Mouse (Mus musculus) heart, embryonic 15.5 days (tissue): ENCODE results near the gene Gpx2. TPM values are rescaled to one million over a fixed set of nuclear protein-coding genes. Genes with fewer than 3 reads are reported as not detected.

Experiments
- ATAC-seq: fragments of 200-750 bp; cut with Nextera tagmentation; replicated peaks from 2 replicates; pipeline ENCODE4 v1.8.0; 2017; ENCODE audit warnings: low read depth, moderate TSS enrichment; ENCODE audit not compliant: insufficient number of reproducible peaks, insufficient read depth, low FRiP score
- H3K27ac ChIP-seq: fragments of 300-500 bp; sonication (generic); 2 replicates; pipeline ENCODE4 v1.5.1; 2015; ENCODE audit warnings: mild to moderate bottlenecking, inconsistent platforms
- H3K27me3 ChIP-seq: fragments of 300-500 bp; sonication (generic); 2 replicates; pipeline ENCODE4 v1.6.1; 2015; ENCODE audit warnings: inconsistent platforms
- H3K36me3 ChIP-seq: fragments of 300-500 bp; sonication (generic); 2 replicates; pipeline ENCODE4 v1.6.1; 2015; ENCODE audit warnings: mild to moderate bottlenecking, inconsistent platforms
- H3K4me1 ChIP-seq: fragments of 300-500 bp; sonication (generic); replicated peaks from 2 replicates; pipeline ENCODE4 v1.6.1; 2015; ENCODE audit warnings: inconsistent platforms
- H3K4me2 ChIP-seq: fragments of 300-500 bp; sonication (generic); 2 replicates; pipeline ENCODE4 v1.6.1; 2015; ENCODE audit warnings: inconsistent platforms, mild to moderate bottlenecking, moderate library complexity
- H3K4me3 ChIP-seq: fragments of 300-500 bp; sonication (generic); 2 replicates; pipeline ENCODE4 v1.5.1; 2015; ENCODE audit warnings: mild to moderate bottlenecking, inconsistent platforms
- H3K9ac ChIP-seq: fragments of 300-500 bp; sonication (generic); 2 replicates; pipeline ENCODE4 v1.6.1; 2015; ENCODE audit warnings: mild to moderate bottlenecking, inconsistent platforms
- H3K9me3 ChIP-seq: fragments of 300-500 bp; sonication (generic); replicated peaks from 2 replicates; pipeline ENCODE4 v1.6.1; 2016; ENCODE audit warnings: inconsistent platforms
- WGBS: fragments of 180-500 bp; shearing (Covaris S2); methylation state at CpG from one replicate; pipeline ENCODE4 v1.1.7; 2015; ENCODE audit warnings: mixed read lengths; 5-methylcytosine and 5-hydroxymethylcytosine counted together
- polyA plus RNA-seq: library from polyadenylated mRNA; unstranded; fragments of >200 nt; fragmentation: Nextera tagmentation; extraction: Ambion mirVana; gene quantifications from 2 replicates; pipeline ENCODE4 v1.2.1, GENCODE M21; 2015

Gpx2 gene
- polyA plus RNA-seq, 1 experiment from 2014 or later = 0.69 TPM

- Histone ChIP-seq H3K4me3 (no peak overlapping the region), H3K27ac (no peak overlapping the region)
- no peak for ATAC-seq
These were observed 17.5 kb downstream of the Gpx2 start for GRCm38 (mm10) chr12:76777845-76778244.

DNA sequence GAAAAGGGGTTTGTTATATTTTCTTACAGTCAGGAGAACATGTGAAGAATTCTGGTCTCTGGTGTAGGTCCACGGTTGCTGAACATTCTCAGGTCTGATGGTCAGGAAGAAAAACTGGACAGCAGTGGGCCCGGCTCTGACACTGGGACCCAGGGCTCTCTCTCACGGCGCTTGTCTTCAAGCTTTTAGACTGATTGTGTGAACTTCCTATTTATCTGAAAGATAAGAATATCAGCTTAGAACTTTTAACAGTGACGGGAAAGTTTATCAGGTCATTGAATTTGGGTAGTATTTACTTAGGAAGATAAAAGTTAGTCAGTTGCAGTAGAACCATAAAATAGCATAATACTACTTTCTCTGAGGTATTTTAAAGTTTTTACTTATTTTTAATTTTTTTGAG lies 18.5 kb downstream of the Gpx2 start:
- H3K27ac ChIP-seq = no peak overlapping the region
- no peaks in the 10 kb centered on the region for H3K27me3 ChIP-seq
- H3K4me2 ChIP-seq = no peak overlapping the region
- 47% methylated on average over 5 of the region's 5 CpGs for WGBS
- peaks cover 7% of the 10 kb centered on the region for H3K4me1 ChIP-seq
- H3K9me3 ChIP-seq = no peaks in the 10 kb centered on the region
- peaks cover 10% of the 10 kb centered on the region for H3K36me3 ChIP-seq
- ATAC-seq = no peak
- no peak overlapping the region for H3K4me3 ChIP-seq
- no peak overlapping the region for H3K9ac ChIP-seq

More at GRCm38 (mm10) chr12:76777845-76778244, 17.5 kb downstream of the Gpx2 start:
- H3K4me1 ChIP-seq = peaks cover 11% of the 10 kb centered on the region
- H3K9me3 ChIP-seq = no peaks in the 10 kb centered on the region
- no peak overlapping the region for H3K9ac ChIP-seq
- H3K36me3 ChIP-seq = peaks cover 10% of the 10 kb centered on the region
- H3K27me3 ChIP-seq = no peaks in the 10 kb centered on the region
- no peak overlapping the region for H3K4me2 ChIP-seq

- Histone ChIP-seq H3K9me3 (no peaks in the 10 kb centered on the region), H3K4me1 (peaks cover 5% of the 10 kb centered on the region), H3K4me3 (no peak overlapping the region), H3K9ac (no peak overlapping the region), H3K27ac (peak overlapping the region; percentile 3; the same call in 1 of the 2 replicates), H3K36me3 (peaks cover 9% of the 10 kb centered on the region), H3K27me3 (no peaks in the 10 kb centered on the region), H3K4me2 (no peak overlapping the region)
- 38% methylated on average over 4 of the region's 4 CpGs for WGBS
- ATAC-seq = no peak
These were observed 20.2 kb downstream of the Gpx2 start for GRCm38 (mm10) chr12:76775132-76775531.

- H3K4me2 ChIP-seq = no peak overlapping the region
- 57% methylated on average over 3 of the region's 3 CpGs for WGBS
- no peak overlapping the region for H3K9ac ChIP-seq
- no peaks in the 10 kb centered on the region for H3K27me3 ChIP-seq
- H3K9me3 ChIP-seq = no peaks in the 10 kb centered on the region
- peaks cover 5% of the 10 kb centered on the region for H3K4me1 ChIP-seq
- H3K27ac ChIP-seq = peak overlapping the region; percentile 3; the same call in 1 of the 2 replicates
- ATAC-seq = no peak
- peaks cover 5% of the 10 kb centered on the region for H3K36me3 ChIP-seq
- no peak overlapping the region for H3K4me3 ChIP-seq
These were observed 20.7 kb downstream of the Gpx2 start for GRCm38 (mm10) chr12:76774652-76775051.

DNA sequence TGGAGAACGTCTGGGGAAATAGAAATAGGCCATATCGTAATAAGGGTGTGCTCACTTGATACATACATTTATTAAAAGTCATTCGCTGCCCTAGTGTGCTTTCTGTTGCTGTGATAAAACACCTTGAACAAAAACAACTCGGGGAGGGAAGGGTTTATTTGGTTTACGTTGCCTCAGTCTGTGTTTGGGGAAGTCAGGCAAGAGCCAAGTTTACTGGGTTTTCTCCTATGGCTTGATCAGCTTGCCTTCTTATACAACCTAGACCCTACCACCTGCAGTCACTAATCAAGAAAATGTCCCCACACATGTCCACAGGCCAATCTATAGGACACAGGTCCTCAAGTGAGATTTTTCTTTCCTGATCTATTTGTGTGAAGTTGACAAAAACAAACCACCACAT lies 23.8 kb downstream of the Gpx2 start:
- H3K9ac ChIP-seq = no peak overlapping the region
- no peaks in the 10 kb centered on the region; the same call in 1 of the 2 replicates for H3K36me3 ChIP-seq
- no peak overlapping the region for H3K27ac ChIP-seq
- ATAC-seq = no peak
- H3K27me3 ChIP-seq = no peaks in the 10 kb centered on the region
- 88% methylated on average over 5 of the region's 5 CpGs for WGBS
- H3K9me3 ChIP-seq = no peaks in the 10 kb centered on the region
- H3K4me3 ChIP-seq = no peak overlapping the region
- H3K4me2 ChIP-seq = no peak overlapping the region
- H3K4me1 ChIP-seq = peaks cover 5% of the 10 kb centered on the region

GRCm38 (mm10) chr12:76770841-76771500 lies 24.4 kb downstream of the Gpx2 start:
- H3K4me1 ChIP-seq = peaks cover 10% of the 10 kb centered on the region
- H3K9me3 ChIP-seq = no peaks in the 10 kb centered on the region
- 82% methylated on average over 5 of the region's 5 CpGs for WGBS
- H3K27ac ChIP-seq = no peak overlapping the region
- H3K4me3 ChIP-seq = no peak overlapping the region
- no peaks in the 10 kb centered on the region; the same call in 1 of the 2 replicates for H3K36me3 ChIP-seq
- no peak overlapping the region for H3K9ac ChIP-seq
- no peaks in the 10 kb centered on the region for H3K27me3 ChIP-seq
- ATAC-seq = no peak
- no peak overlapping the region for H3K4me2 ChIP-seq

DNA sequence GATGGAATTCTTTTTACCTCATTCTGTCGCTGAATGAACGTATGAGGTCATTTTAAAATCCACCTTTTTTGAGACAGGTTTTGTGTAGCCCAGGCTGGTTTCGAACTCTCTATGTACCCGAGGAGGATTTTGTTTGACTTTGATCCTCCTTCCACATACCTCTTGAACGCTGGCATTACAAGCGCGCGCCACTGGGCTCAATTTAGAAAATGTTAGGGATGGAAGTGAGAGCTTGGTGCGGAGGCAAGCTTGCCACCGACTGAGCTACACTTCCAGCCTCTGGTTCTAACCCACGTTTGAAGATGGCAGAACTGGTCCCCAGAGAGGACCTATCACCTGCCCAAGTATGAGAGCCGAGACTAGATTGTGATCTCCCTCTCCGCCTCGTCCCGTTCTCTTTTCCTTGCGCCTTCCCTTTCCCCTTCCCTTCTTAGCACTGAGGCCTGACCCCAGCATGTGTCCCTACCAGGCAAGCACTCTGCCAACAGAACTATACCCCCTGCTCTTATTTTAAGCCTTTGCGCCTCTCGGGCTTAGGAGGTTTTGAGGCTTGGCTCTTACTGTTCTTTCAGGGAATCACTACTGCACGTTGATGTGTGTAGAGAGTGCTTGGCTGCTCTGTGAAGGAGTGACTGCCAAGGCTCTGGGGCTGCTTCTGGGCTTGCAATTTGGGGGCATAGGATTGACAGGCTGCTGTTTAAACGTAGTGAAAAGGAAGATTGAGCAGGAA lies 29.3 kb downstream of the Gpx2 start:
- ATAC-seq = peak; percentile 50
- H3K9me3 ChIP-seq = no peaks in the 10 kb centered on the region
- peak overlapping the region; percentile 70 for H3K4me3 ChIP-seq
- H3K4me2 ChIP-seq = peak overlapping the region; percentile 63
- H3K27ac ChIP-seq = peak overlapping the region; percentile 88
- no peaks in the 10 kb centered on the region for H3K27me3 ChIP-seq
- WGBS = 24% methylated on average over 20 of the region's 20 CpGs
- peak overlapping the region; percentile 75 for H3K9ac ChIP-seq
- peaks cover 8% of the 10 kb centered on the region for H3K4me1 ChIP-seq
- no peaks in the 10 kb centered on the region for H3K36me3 ChIP-seq

- peaks cover 8% of the 10 kb centered on the region for H3K4me1 ChIP-seq
- peak; percentile 89 for ATAC-seq
- under 1% methylated on average over 31 of the region's 31 CpGs for WGBS
These were observed 30.0 kb downstream of the Gpx2 start, which contains the start of the genes Churc1 and Fntb for GRCm38 (mm10) chr12:76765354-76765851. Gene Churc1 (plus strand): TSS chr12:76765538. Gene Fntb (plus strand): TSS chr12:76765589.

DNA sequence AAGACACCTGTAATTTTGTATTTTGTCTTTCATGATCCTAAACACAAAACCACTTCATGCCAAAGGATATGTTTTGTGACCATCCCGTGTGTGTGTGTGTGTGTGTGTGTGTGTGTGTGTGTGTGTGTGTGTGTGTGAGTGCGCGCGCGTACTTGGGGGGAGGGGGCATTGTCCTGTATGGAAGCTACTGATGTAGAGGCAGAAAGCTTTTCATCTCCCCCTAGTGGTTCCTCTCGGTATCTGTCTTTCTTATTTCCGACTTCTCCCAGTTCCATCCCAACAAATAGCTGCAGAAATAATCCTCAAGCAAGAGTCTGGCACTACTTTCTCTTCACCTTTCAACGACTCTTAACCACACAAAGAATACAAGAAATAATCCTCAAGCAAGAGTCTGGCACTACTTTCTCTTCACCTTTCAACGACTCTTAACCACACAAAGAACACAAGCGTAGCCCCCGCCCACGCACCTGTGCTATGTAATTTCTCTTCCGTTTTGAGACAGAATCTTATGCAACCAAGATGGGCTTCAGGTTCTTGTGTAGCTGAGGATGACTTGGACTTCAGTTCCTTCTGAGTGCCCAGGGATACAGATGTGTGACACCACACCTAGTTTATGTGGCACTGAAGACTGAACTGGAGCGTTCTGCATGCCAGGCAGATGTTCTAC lies 42.6 kb downstream of the Gpx2 start:
- H3K9ac ChIP-seq = no peak overlapping the region
- no peaks in the 10 kb centered on the region for H3K4me1 ChIP-seq
- ATAC-seq = no peak
- WGBS = 53% methylated on average over 14 of the region's 14 CpGs
- no peaks in the 10 kb centered on the region for H3K36me3 ChIP-seq
- H3K4me3 ChIP-seq = no peak overlapping the region
- no peak overlapping the region for H3K4me2 ChIP-seq
- H3K9me3 ChIP-seq = no peaks in the 10 kb centered on the region
- H3K27ac ChIP-seq = no peak overlapping the region
- H3K27me3 ChIP-seq = no peaks in the 10 kb centered on the region

More at GRCm38 (mm10) chr12:76765354-76765851, 30.0 kb downstream of the Gpx2 start, which contains the start of the genes Churc1 and Fntb:
- Histone ChIP-seq H3K27me3 (no peaks in the 10 kb centered on the region), H3K9me3 (no peaks in the 10 kb centered on the region), H3K27ac (peak within 1 kb of the TSS; percentile 88), H3K4me2 (peak within 1 kb of the TSS; percentile 63), H3K4me3 (peak within 1 kb of the TSS; percentile 70), H3K9ac (peak within 1 kb of the TSS; percentile 75), H3K36me3 (no peaks in the 10 kb centered on the region)

GRCm38 (mm10) chr12:76750866-76751459 lies 44.4 kb downstream of the Gpx2 start:
- H3K27ac ChIP-seq = no peak overlapping the region
- no peaks in the 10 kb centered on the region for H3K36me3 ChIP-seq
- H3K9ac ChIP-seq = no peak overlapping the region
- ATAC-seq = no peak
- 72% methylated on average over 16 of the region's 16 CpGs for WGBS
- no peaks in the 10 kb centered on the region for H3K4me1 ChIP-seq
- no peak overlapping the region for H3K4me3 ChIP-seq
- H3K9me3 ChIP-seq = no peaks in the 10 kb centered on the region
- no peak overlapping the region for H3K4me2 ChIP-seq
- H3K27me3 ChIP-seq = no peaks in the 10 kb centered on the region
